Comparison of ENCODE assay signal across 9 mouse cellular contexts in the genomic region with DNA sequence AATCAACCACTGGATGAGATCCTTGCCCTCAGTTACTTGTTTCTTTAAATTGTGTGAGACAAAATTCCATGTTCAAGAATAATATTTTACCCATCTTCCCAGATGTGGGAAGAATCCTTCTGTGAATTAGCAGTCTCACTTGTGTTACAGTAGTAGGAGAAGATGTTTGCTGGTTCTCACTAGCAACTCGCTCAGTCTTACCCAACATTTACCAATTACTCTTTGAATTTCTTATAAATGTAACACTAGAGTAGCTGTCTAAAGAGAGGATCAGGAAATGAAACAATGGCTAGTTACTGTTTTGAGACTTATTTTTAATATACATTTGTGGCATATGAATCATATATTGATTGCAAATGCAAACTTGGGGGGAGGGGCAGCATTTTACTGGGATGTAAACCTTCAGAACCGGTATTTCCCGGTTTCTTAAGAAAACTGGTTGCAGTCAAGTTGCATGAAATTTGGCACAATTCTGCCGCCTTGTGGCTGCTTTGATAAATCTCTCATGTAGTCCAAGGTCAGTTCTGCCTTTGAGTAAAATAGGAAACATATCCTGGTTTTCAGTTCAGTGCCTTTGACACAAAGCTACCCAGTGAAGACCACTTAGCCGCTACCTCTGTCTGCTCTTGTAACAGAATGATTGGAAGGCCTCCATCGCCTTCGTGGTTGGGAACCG. TPM values are rescaled to one million over a fixed set of nuclear protein-coding genes. Genes with fewer than 3 reads are reported as not detected.
DNase-seq lines count a peak whose midpoint lies in the region; ATAC-seq and TF ChIP-seq lines count a peak whose summit lies in the region.
"Had no signal": no experiment of that assay in that cellular context is flagged by ENCODE, and none has a peak within 500 bp of the region (broad histone marks: within the 10 kb centered on the region; RNA-seq: fewer than 3 reads in every experiment).

No protein-coding gene starts in this region.

- intact Hi-C loops in left cerebral cortex, postnatal 25 days (cut with DNase I) = loop anchor here (2.0 to 5.0 kb wide), 3 partner anchors 704 to 1044 kb away; no protein-coding TSS in a partner anchor

- peak; percentile 5 for DNase-seq in thymus, postnatal 14 days
- no peak for DNase-seq in thymus, adult 18-20 months
- peak; percentile 23 for DNase-seq in c-Kit-positive CD71-negative TER-119-negative erythroid progenitor cells, embryonic 14.5 days (ENCODE audit: low read depth)
- DNase-seq in left cerebral cortex, postnatal 25 days (ENCODE audit: low spot score in 2 of 2) = peak; percentile 61 to 74

- H3K27ac ChIP-seq in forebrain, embryonic 12.5 days = no peak overlapping the region
- H3K27ac ChIP-seq in intestine, postnatal 0 days (ENCODE audit: low read depth, low read length) = no peak overlapping the region
- H3K27ac ChIP-seq in neural tube, embryonic 14.5 days (ENCODE audit: low read depth, low read length) = no peak overlapping the region
- H3K27ac ChIP-seq: macrophage had no signal

- H3K4me1 ChIP-seq in forebrain, embryonic 12.5 days = no peaks in the 10 kb centered on the region
- no peaks in the 10 kb centered on the region for H3K4me1 ChIP-seq in intestine, postnatal 0 days (replicated peaks; ENCODE audit: control insufficient read depth, insufficient read depth, low read length)
- H3K4me1 ChIP-seq in neural tube, embryonic 14.5 days (ENCODE audit: control insufficient read depth, insufficient read depth, low read length) = no peaks in the 10 kb centered on the region

- H3K9me3 ChIP-seq in forebrain, embryonic 12.5 days = no peaks in the 10 kb centered on the region
- no peaks in the 10 kb centered on the region for H3K9me3 ChIP-seq in intestine, postnatal 0 days (ENCODE audit: control insufficient read depth)
- no peaks in the 10 kb centered on the region for H3K9me3 ChIP-seq in neural tube, embryonic 14.5 days (ENCODE audit: control insufficient read depth, low read length)

- no peaks in the 10 kb centered on the region for H3K36me3 ChIP-seq in forebrain, embryonic 12.5 days (replicated peaks)
- no peaks in the 10 kb centered on the region for H3K36me3 ChIP-seq in intestine, postnatal 0 days (ENCODE audit: control insufficient read depth, insufficient read depth)
- no peaks in the 10 kb centered on the region for H3K36me3 ChIP-seq in neural tube, embryonic 14.5 days (ENCODE audit: control insufficient read depth, insufficient read depth, low read length)

- H3K4me2 ChIP-seq in forebrain, embryonic 12.5 days = no peak overlapping the region
- no peak overlapping the region for H3K4me2 ChIP-seq in intestine, postnatal 0 days (replicated peaks; ENCODE audit: low read depth)
- no peak overlapping the region for H3K4me2 ChIP-seq in neural tube, embryonic 14.5 days (ENCODE audit: low read depth, low read length)

- peak; percentile 20; the same call in 1 of the 2 replicates for ATAC-seq in forebrain, embryonic 12.5 days (ENCODE audit: low FRiP score)
- no peak for ATAC-seq in intestine, postnatal 0 days
- ATAC-seq in neural tube, embryonic 14.5 days (ENCODE audit: low read depth) = peak; percentile 73
- no peak for ATAC-seq in megakaryocyte, adult 5-6 weeks (ENCODE audit: poor library complexity, severe bottlenecking)

- H3K27me3 ChIP-seq in forebrain, embryonic 12.5 days = no peaks in the 10 kb centered on the region
- H3K27me3 ChIP-seq in intestine, postnatal 0 days (replicated peaks; ENCODE audit: control insufficient read depth, insufficient read depth, low read length) = no peaks in the 10 kb centered on the region
- H3K27me3 ChIP-seq in neural tube, embryonic 14.5 days (ENCODE audit: control insufficient read depth, insufficient read depth, low read length) = no peaks in the 10 kb centered on the region

- H3K9ac ChIP-seq in forebrain, embryonic 12.5 days = no peak overlapping the region
- H3K9ac ChIP-seq in intestine, postnatal 0 days (ENCODE audit: low read depth, low read length) = no peak overlapping the region
- H3K9ac ChIP-seq in neural tube, embryonic 14.5 days (replicated peaks; ENCODE audit: low read depth, low read length) = no peak overlapping the region

- peak; percentile 75 for TF ChIP-seq CTCF in intestine, postnatal 0 days (IDR thresholded peaks at IDR 0.05; ENCODE audit: low read depth)

- 32% methylated on average over 8 of the region's 8 CpGs for WGBS in forebrain, embryonic 12.5 days
- 36% methylated on average over 8 of the region's 8 CpGs for WGBS in intestine, postnatal 0 days
- 40% methylated on average over 8 of the region's 8 CpGs for WGBS in neural tube, embryonic 14.5 days

- no peak overlapping the region for H3K4me3 ChIP-seq in forebrain, embryonic 12.5 days (replicated peaks)
- H3K4me3 ChIP-seq in intestine, postnatal 0 days (ENCODE audit: low read depth, low read length) = no peak overlapping the region
- no peak overlapping the region for H3K4me3 ChIP-seq in neural tube, embryonic 14.5 days (ENCODE audit: low read depth, low read length)

RNA-seq across cellular contexts. Expression of a gene that starts 53.5 kb away (rescaled TPM):
- polyA plus RNA-seq in forebrain, embryonic 12.5 days (2016; fragmentation: Nextera tagmentation; extraction: Ambion mirVana) = 0.28 and 0.68 TPM in 2 replicates
- 0.13 TPM in 1 of 2 replicates, not detected in the other for polyA plus RNA-seq in intestine, postnatal 0 days (2015; fragmentation: Nextera tagmentation; extraction: Ambion mirVana)
- under 1 TPM; 0.07 to 0.14 TPM for total RNA-seq in left cerebral cortex, postnatal 25 days (2021)
- 0.17 and 0.52 TPM in 2 replicates for polyA plus RNA-seq in neural tube, embryonic 14.5 days (2014; fragmentation: Nextera tagmentation; extraction: Ambion mirVana)
- total RNA-seq in megakaryocyte, adult 5-6 weeks (2015) = not detected in 2 replicates
- not detected in 2 replicates for total RNA-seq in megakaryocyte, adult 5-6 weeks (2017)
- polyA plus RNA-seq: macrophage had no signal

Comparison
In these comparisons a context has a peak if more than half of its experiments do, and no peak if none do; other contexts are left out.
1. DNase-seq: peak in thymus, postnatal 14 days (single experiment), c-Kit-positive CD71-negative TER-119-negative erythroid progenitor cells, embryonic 14.5 days (single experiment) and left cerebral cortex, postnatal 25 days (2 of 2); none in thymus, adult 18-20 months (0 of 2).
2. ATAC-seq: peak in forebrain, embryonic 12.5 days (single experiment) and neural tube, embryonic 14.5 days (single experiment); none in intestine, postnatal 0 days (single experiment) and megakaryocyte, adult 5-6 weeks (single experiment).